Mouse (Mus musculus): Measurements from ENCODE around the gene P2ry6. TPM values are rescaled to one million over a fixed set of nuclear protein-coding genes. Genes with fewer than 3 reads are reported as not detected.

The P2ry6 gene
- polyA plus RNA-seq, 1 experiment from 2014 or later: 6.3 TPM

DNA sequence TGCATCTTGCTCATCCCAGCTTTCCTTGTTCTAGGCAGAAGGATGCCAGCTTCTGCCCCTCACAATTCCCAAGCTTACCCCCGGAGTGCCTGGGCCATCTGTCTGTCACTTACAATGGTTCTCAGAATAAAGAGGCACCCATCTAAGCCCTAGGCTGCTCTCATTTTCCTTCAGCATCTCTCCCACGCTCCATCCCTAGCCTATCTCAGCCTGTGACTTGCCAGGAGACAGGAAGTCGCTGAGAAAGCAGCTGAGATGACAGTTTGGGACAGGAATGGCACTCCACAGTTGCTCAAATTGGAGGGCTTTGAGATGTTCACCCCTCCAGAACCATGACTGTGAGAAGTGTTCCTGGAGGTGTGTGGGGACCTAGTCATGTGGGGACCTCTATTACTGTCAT lies 1.6 kb downstream of the P2ry6 start:
- Histone ChIP-seq H3K27ac (ENCODE audit: low read length) (no peak overlapping the region), H3K27me3 (ENCODE audit: control insufficient read depth, insufficient read depth, low read depth, low read length) (peaks cover 19% of the 10 kb centered on the region)
- WGBS (ENCODE audit: insufficient replicate concordance): 48% methylated on average over 3 of the region's 3 CpGs

GRCm38 (mm10) chr7:100968874-100969659 lies 5.4 kb downstream of the P2ry6 start:
- H3K4me3 ChIP-seq (ENCODE audit: low read depth, low read length): no peak overlapping the region
- no peak overlapping the region for H3K9ac ChIP-seq (ENCODE audit: low read depth, low read length)
- 55% methylated on average over 10 of the region's 10 CpGs for WGBS (ENCODE audit: insufficient replicate concordance)
- H3K4me1 ChIP-seq (ENCODE audit: control insufficient read depth, low read depth, low read length): peaks cover under 1% of the 10 kb centered on the region; the same call in 1 of the 2 replicates
- peaks cover 8% of the 10 kb centered on the region for H3K27me3 ChIP-seq (ENCODE audit: control insufficient read depth, insufficient read depth, low read depth, low read length)
- H3K27ac ChIP-seq (ENCODE audit: low read length): no peak overlapping the region
- H3K36me3 ChIP-seq (ENCODE audit: control insufficient read depth, insufficient read depth): no peaks in the 10 kb centered on the region
- H3K9me3 ChIP-seq (replicated peaks; ENCODE audit: control insufficient read depth, low read length): no peaks in the 10 kb centered on the region
- no peak overlapping the region for H3K4me2 ChIP-seq (ENCODE audit: low read depth, low read length)
- no peak for ATAC-seq (ENCODE audit: low read depth)

More for the DNA sequence above, 1.6 kb downstream of the P2ry6 start:
- Histone ChIP-seq H3K36me3 (ENCODE audit: control insufficient read depth, insufficient read depth) (no peaks in the 10 kb centered on the region), H3K9me3 (replicated peaks; ENCODE audit: control insufficient read depth, low read length) (no peaks in the 10 kb centered on the region), H3K4me2 (ENCODE audit: low read depth, low read length) (no peak overlapping the region), H3K4me3 (ENCODE audit: low read depth, low read length) (no peak overlapping the region), H3K9ac (ENCODE audit: low read depth, low read length) (no peak overlapping the region), H3K4me1 (ENCODE audit: control insufficient read depth, low read depth, low read length) (peaks cover 7% of the 10 kb centered on the region; the same call in 1 of the 2 replicates)
- ATAC-seq (ENCODE audit: low read depth): no peak

- ATAC-seq (ENCODE audit: low read depth): no peak
Observed at GRCm38 (mm10) chr7:100968376-100968775, 6.1 kb downstream of the P2ry6 start.

DNA sequence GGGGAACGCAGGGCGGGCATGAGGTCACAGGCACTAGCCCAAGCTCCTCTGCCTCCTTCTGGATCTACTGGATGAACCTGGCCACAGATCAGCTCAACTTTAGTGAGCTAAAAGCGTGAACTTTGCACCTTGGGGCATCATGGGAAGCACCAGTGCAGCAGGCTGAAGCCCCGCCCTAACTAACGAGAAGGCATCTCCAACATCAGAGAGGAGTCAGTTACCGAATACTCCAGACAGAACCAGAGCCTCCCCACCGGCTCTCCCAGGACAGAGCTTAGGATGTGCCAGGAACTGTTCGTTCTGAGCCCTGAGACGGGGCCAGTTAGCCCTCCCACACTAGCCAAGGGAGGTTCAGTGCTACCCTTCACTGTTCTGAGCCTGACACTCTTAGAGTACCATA lies 6.6 kb downstream of the P2ry6 start:
- Histone ChIP-seq H3K9me3 (replicated peaks; ENCODE audit: control insufficient read depth, low read length) (no peaks in the 10 kb centered on the region), H3K4me3 (ENCODE audit: low read depth, low read length) (no peak overlapping the region), H3K4me1 (ENCODE audit: control insufficient read depth, low read depth, low read length) (no peaks in the 10 kb centered on the region), H3K36me3 (ENCODE audit: control insufficient read depth, insufficient read depth) (no peaks in the 10 kb centered on the region), H3K27me3 (ENCODE audit: control insufficient read depth, insufficient read depth, low read depth, low read length) (no peaks in the 10 kb centered on the region), H3K4me2 (ENCODE audit: low read depth, low read length) (no peak overlapping the region), H3K9ac (ENCODE audit: low read depth, low read length) (no peak overlapping the region), H3K27ac (ENCODE audit: low read length) (no peak overlapping the region)
- 58% methylated on average over 9 of the region's 9 CpGs for WGBS (ENCODE audit: insufficient replicate concordance)
- ATAC-seq (ENCODE audit: low read depth): no peak

More at GRCm38 (mm10) chr7:100968376-100968775, 6.1 kb downstream of the P2ry6 start:
- Histone ChIP-seq H3K9ac (ENCODE audit: low read depth, low read length) (no peak overlapping the region), H3K27ac (ENCODE audit: low read length) (no peak overlapping the region), H3K36me3 (ENCODE audit: control insufficient read depth, insufficient read depth) (no peaks in the 10 kb centered on the region), H3K9me3 (replicated peaks; ENCODE audit: control insufficient read depth, low read length) (no peaks in the 10 kb centered on the region), H3K4me3 (ENCODE audit: low read depth, low read length) (no peak overlapping the region), H3K4me1 (ENCODE audit: control insufficient read depth, low read depth, low read length) (no peaks in the 10 kb centered on the region), H3K27me3 (ENCODE audit: control insufficient read depth, insufficient read depth, low read depth, low read length) (peaks cover under 1% of the 10 kb centered on the region; the same call in 1 of the 2 replicates), H3K4me2 (ENCODE audit: low read depth, low read length) (no peak overlapping the region)
- WGBS (ENCODE audit: insufficient replicate concordance): 55% methylated on average over 6 of the region's 6 CpGs

- Histone ChIP-seq H3K9me3 (replicated peaks; ENCODE audit: control insufficient read depth, low read length) (no peaks in the 10 kb centered on the region), H3K27me3 (ENCODE audit: control insufficient read depth, insufficient read depth, low read depth, low read length) (no peaks in the 10 kb centered on the region), H3K27ac (ENCODE audit: low read length) (no peak overlapping the region), H3K4me3 (ENCODE audit: low read depth, low read length) (no peak overlapping the region), H3K4me1 (ENCODE audit: control insufficient read depth, low read depth, low read length) (no peaks in the 10 kb centered on the region), H3K36me3 (ENCODE audit: control insufficient read depth, insufficient read depth) (no peaks in the 10 kb centered on the region), H3K9ac (ENCODE audit: low read depth, low read length) (no peak overlapping the region), H3K4me2 (ENCODE audit: low read depth, low read length) (no peak overlapping the region)
- ATAC-seq (ENCODE audit: low read depth): no peak
- WGBS (ENCODE audit: insufficient replicate concordance): 67% methylated on average over 7 of the region's 7 CpGs
Observed at GRCm38 (mm10) chr7:100966014-100966413, 8.4 kb downstream of the P2ry6 start.

DNA sequence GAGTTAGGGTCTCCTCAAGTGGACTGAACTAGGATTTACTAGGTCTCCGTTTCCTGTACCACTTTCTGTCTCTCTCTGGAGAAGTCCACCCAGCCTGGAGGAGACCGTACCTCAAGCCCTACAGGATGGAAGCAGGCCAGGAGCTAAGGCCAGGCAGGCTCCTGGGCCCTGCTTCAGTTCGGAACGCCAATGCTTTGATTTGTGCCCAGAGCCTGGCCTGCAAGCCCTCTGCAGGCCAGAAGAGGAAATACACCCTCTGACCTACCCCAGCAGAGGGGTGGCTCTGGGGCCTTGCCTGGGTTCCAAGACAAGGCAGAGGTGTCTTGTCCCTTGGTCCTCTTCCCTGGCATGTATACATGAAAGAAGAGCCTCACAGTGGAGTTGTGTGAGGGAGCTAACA lies 9.4 kb downstream of the P2ry6 start:
- Histone ChIP-seq H3K27ac (ENCODE audit: low read length) (no peak overlapping the region), H3K27me3 (ENCODE audit: control insufficient read depth, insufficient read depth, low read depth, low read length) (no peaks in the 10 kb centered on the region), H3K9me3 (replicated peaks; ENCODE audit: control insufficient read depth, low read length) (no peaks in the 10 kb centered on the region), H3K4me1 (ENCODE audit: control insufficient read depth, low read depth, low read length) (no peaks in the 10 kb centered on the region), H3K4me3 (ENCODE audit: low read depth, low read length) (no peak overlapping the region), H3K36me3 (ENCODE audit: control insufficient read depth, insufficient read depth) (no peaks in the 10 kb centered on the region), H3K9ac (ENCODE audit: low read depth, low read length) (no peak overlapping the region), H3K4me2 (ENCODE audit: low read depth, low read length) (no peak overlapping the region)
- WGBS (ENCODE audit: insufficient replicate concordance): 25% methylated on average over 4 of the region's 4 CpGs
- 0 out of 2 replicates have a peak, but pooled peaks have one; percentile 13 for ATAC-seq (ENCODE audit: low read depth)

GRCm38 (mm10) chr7:100964242-100964641 lies 10.2 kb downstream of the P2ry6 start:
- no peaks in the 10 kb centered on the region for H3K36me3 ChIP-seq (ENCODE audit: control insufficient read depth, insufficient read depth)
- H3K4me3 ChIP-seq (ENCODE audit: low read depth, low read length): peak overlapping the region; percentile 4; the same call in 1 of the 2 replicates
- H3K4me2 ChIP-seq (ENCODE audit: low read depth, low read length): no peak overlapping the region
- peak overlapping the region; percentile 26; the same call in 1 of the 2 replicates for H3K27ac ChIP-seq (ENCODE audit: low read length)
- ATAC-seq (ENCODE audit: low read depth): 0 out of 2 replicates have a peak, but pooled peaks have one; percentile 37
- no peak overlapping the region for H3K9ac ChIP-seq (ENCODE audit: low read depth, low read length)
- no peaks in the 10 kb centered on the region for H3K27me3 ChIP-seq (ENCODE audit: control insufficient read depth, insufficient read depth, low read depth, low read length)
- H3K4me1 ChIP-seq (ENCODE audit: control insufficient read depth, low read depth, low read length): no peaks in the 10 kb centered on the region
- WGBS (ENCODE audit: insufficient replicate concordance): 40% methylated on average over 6 of the region's 6 CpGs
- no peaks in the 10 kb centered on the region for H3K9me3 ChIP-seq (replicated peaks; ENCODE audit: control insufficient read depth, low read length)

DNA sequence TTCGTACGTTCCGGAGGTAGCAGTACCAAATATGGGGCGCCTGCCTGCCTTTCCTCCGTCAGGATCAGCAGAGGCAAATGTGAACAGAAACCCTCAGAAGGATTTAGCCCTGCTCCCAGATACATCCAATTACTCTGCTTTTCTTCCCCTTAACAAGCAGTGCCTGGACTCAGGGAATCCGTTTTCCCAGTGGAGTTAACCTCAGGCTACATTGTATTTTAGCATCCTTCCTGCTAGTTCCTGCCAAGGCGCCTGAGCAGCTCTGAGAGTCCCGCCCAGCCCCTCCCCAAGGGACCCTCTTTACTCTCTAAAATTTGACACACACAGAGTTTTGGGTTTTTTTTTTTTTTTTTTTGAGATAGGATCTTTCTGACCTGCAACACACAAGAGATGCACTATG lies 11.1 kb downstream of the P2ry6 start:
- Histone ChIP-seq H3K27ac (ENCODE audit: low read length) (no peak overlapping the region), H3K9me3 (replicated peaks; ENCODE audit: control insufficient read depth, low read length) (no peaks in the 10 kb centered on the region), H3K27me3 (ENCODE audit: control insufficient read depth, insufficient read depth, low read depth, low read length) (no peaks in the 10 kb centered on the region), H3K4me2 (ENCODE audit: low read depth, low read length) (no peak overlapping the region), H3K4me1 (ENCODE audit: control insufficient read depth, low read depth, low read length) (no peaks in the 10 kb centered on the region), H3K9ac (ENCODE audit: low read depth, low read length) (no peak overlapping the region), H3K36me3 (ENCODE audit: control insufficient read depth, insufficient read depth) (no peaks in the 10 kb centered on the region), H3K4me3 (ENCODE audit: low read depth, low read length) (no peak overlapping the region)
- ATAC-seq (ENCODE audit: low read depth): no peak
- WGBS (ENCODE audit: insufficient replicate concordance): 74% methylated on average over 8 of the region's 8 CpGs

GRCm38 (mm10) chr7:100961146-100961545 lies 13.3 kb downstream of the P2ry6 start:
- Histone ChIP-seq H3K4me3 (ENCODE audit: low read depth, low read length) (no peak overlapping the region), H3K4me1 (ENCODE audit: control insufficient read depth, low read depth, low read length) (no peaks in the 10 kb centered on the region), H3K9me3 (replicated peaks; ENCODE audit: control insufficient read depth, low read length) (no peaks in the 10 kb centered on the region), H3K27me3 (ENCODE audit: control insufficient read depth, insufficient read depth, low read depth, low read length) (no peaks in the 10 kb centered on the region), H3K27ac (ENCODE audit: low read length) (no peak overlapping the region), H3K36me3 (ENCODE audit: control insufficient read depth, insufficient read depth) (no peaks in the 10 kb centered on the region), H3K4me2 (ENCODE audit: low read depth, low read length) (0 out of 2 replicates have a peak overlapping the region, but pooled peaks have one; percentile 6), H3K9ac (ENCODE audit: low read depth, low read length) (no peak overlapping the region)
- 27% methylated on average over 7 of the region's 7 CpGs for WGBS (ENCODE audit: insufficient replicate concordance)
- no peak; the same call in 1 of the 2 replicates for ATAC-seq (ENCODE audit: low read depth)

Data from liver, embryonic 16.5 days (tissue).